Mouse (Mus musculus): Measurements from ENCODE around the gene Gngt2. TPM values are rescaled to one million over a fixed set of nuclear protein-coding genes. Genes with fewer than 3 reads are reported as not detected.

Gngt2 gene
- polyA plus RNA-seq, 1 experiment from 2014 or later = 16.8 TPM

DNA sequence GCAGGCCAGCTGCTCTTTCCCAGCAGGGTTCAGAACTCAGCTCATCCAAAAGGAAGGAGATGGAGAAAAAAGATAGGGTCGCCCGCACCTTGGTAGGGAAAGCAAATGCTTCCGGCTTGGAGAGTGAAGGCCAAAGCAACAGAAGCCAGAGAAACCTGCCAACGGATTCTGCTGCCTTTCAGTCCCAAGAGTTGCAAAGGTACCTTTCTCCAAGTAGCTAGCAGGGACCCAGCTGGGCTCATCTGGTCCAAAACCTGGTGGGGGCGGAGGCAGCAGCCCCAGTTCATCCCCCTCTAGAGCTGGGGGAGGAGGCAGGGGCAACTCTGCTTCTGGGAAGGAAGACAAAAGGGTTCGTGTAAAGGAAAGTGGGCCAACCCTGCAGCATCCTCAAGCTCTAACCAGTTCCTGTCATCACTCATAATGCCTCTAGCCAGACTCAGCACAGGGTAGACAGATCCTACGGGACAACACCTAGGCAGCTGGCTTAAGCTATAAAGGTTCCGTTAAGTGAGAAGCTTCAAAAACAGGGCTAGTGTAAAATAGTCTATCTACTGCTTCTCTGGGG is 3.9 kb upstream of the Gngt2 start:
- WGBS = 24% methylated on average over 8 of the region's 8 CpGs
- H3K9me3 ChIP-seq (replicated peaks) = no peaks in the 10 kb centered on the region
- peaks cover 58% of the 10 kb centered on the region for H3K4me1 ChIP-seq
- H3K36me3 ChIP-seq = no peaks in the 10 kb centered on the region
- no peak overlapping the region for H3K4me3 ChIP-seq (replicated peaks)
- no peak for ATAC-seq (ENCODE audit: insufficient number of reproducible peaks, low FRiP score, low TSS enrichment, low read depth)
- H3K9ac ChIP-seq = no peak overlapping the region
- peaks cover 92% of the 10 kb centered on the region for H3K27me3 ChIP-seq
- H3K4me2 ChIP-seq (replicated peaks) = no peak overlapping the region
- no peak overlapping the region for H3K27ac ChIP-seq (replicated peaks)

DNA sequence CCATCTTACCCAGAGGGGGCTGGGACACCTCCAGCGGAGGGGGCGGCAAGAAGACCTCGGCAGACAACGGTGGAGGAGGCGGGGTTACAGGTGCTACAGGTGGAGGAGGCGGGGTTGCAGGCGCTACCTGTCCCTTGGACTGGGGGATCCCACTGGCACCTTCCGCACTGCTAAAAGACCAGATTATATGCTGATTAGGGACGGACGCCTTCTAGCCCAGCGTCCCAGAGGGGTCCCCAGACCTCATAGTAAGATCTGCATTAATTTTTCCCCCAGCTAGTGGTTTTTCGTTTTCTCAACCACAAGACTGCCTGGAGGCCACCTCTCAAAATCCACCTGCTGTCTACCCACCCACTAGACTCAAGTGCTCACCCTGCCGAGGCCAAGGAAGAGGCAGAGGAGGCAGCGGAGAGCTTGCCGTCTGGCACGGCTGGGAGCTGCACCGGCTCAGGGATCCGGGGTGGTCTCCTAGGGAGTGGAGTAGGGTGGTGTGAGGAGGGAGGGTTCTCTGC is 3.3 kb upstream of the Gngt2 start:
- 12% methylated on average over 18 of the region's 18 CpGs for WGBS
- H3K9me3 ChIP-seq (replicated peaks) = no peaks in the 10 kb centered on the region
- no peak overlapping the region for H3K27ac ChIP-seq (replicated peaks)
- H3K27me3 ChIP-seq = peaks cover 86% of the 10 kb centered on the region
- 0 out of 2 replicates have a peak, but pooled peaks have one; percentile 8 for ATAC-seq (ENCODE audit: insufficient number of reproducible peaks, low FRiP score, low TSS enrichment, low read depth)
- H3K4me1 ChIP-seq = peaks cover 58% of the 10 kb centered on the region
- H3K36me3 ChIP-seq = no peaks in the 10 kb centered on the region
- no peak overlapping the region for H3K4me3 ChIP-seq (replicated peaks)
- H3K9ac ChIP-seq = no peak overlapping the region
- peak overlapping the region; percentile 15; the same call in 1 of the 2 replicates for H3K4me2 ChIP-seq (replicated peaks)

DNA sequence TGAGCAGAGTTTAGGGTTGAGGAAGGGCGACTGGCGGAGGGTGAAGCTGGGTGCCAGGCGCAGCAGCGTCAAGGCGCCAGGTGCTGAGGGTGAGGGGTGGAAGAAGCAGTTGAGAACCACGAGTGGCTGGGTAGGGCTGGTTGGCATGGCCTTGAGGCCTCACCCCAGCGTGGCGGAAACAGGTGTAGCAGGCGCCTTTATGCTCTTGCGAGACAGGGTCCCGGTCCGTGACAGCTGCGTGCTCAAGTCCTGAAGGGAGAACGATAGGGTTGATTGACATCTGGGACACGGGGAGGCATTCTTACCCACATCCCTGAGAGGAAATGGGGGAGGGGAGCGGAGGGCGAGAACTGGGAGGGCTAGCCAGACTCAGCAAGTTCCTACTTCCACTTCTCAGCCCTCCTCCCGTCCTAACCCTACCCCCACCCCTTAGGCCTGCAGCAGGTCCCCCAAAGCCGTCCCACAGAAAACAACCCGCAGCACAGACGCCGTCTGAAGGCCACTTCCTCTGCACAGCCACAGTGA is 2.8 kb upstream of the Gngt2 start:
- Histone ChIP-seq H3K9ac (no peak overlapping the region), H3K4me2 (replicated peaks) (peak overlapping the region; percentile 15), H3K9me3 (replicated peaks) (no peaks in the 10 kb centered on the region), H3K4me1 (peaks cover 58% of the 10 kb centered on the region), H3K27ac (replicated peaks) (no peak overlapping the region), H3K4me3 (replicated peaks) (no peak overlapping the region), H3K27me3 (peaks cover 80% of the 10 kb centered on the region), H3K36me3 (no peaks in the 10 kb centered on the region)
- WGBS = 7% methylated on average over 22 of the region's 22 CpGs
- ATAC-seq (ENCODE audit: insufficient number of reproducible peaks, low FRiP score, low TSS enrichment, low read depth) = 0 out of 2 replicates have a peak, but pooled peaks have one; percentile 21

DNA sequence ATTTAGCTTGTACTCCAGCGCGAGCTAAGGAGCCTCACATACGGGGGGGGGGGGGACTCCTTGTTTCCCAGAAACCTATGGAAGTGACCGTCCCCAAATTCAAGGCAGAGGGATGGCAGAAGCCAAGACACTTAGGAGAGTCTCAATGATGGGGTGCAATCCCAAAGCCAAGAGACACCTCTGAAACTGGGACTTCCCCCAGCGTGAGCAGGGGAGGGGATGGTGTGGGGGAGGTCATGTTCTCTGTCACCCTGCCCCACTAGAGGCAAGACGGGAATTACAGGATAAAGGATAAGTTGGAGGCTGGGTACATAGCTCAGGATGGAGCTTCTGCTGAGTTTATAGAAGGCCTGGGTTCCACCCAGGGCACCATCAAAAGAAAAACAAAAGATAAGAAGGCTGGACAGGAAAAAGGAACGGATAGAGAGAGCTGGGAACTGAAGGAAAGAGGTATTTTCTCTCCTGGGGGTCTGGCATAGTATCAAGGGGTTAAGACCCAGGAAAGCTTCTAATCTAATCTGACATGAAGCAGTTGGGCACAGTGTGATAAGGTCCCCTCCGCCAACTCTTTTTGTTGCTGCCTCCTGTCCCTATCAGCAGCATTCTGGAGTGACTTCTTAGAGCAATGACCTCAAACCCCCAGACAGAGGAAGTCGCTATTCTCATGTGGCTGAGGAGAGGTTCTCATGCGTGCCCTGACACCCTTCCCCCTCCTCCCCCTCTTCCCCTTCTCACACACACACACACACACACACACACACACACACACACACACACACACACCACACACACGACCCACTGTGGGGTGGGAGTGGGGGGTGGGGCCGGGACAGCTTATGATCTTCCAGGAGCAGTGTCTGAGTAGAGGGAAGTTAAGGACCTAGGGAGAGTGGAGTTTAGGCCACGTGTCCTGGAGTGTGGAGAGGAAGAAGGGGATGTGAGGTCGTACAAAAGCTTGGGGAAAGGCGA is 2.0 kb upstream of the Gngt2 start:
- 22% methylated on average over 15 of the region's 15 CpGs for WGBS
- Histone ChIP-seq H3K36me3 (no peaks in the 10 kb centered on the region), H3K4me3 (replicated peaks) (no peak overlapping the region), H3K27me3 (peaks cover 72% of the 10 kb centered on the region), H3K4me2 (replicated peaks) (no peak overlapping the region; the same call in 1 of the 2 replicates), H3K9me3 (replicated peaks) (no peaks in the 10 kb centered on the region), H3K9ac (no peak overlapping the region), H3K27ac (replicated peaks) (no peak overlapping the region), H3K4me1 (peaks cover 56% of the 10 kb centered on the region)
- ATAC-seq (ENCODE audit: insufficient number of reproducible peaks, low FRiP score, low TSS enrichment, low read depth) = no peak

DNA sequence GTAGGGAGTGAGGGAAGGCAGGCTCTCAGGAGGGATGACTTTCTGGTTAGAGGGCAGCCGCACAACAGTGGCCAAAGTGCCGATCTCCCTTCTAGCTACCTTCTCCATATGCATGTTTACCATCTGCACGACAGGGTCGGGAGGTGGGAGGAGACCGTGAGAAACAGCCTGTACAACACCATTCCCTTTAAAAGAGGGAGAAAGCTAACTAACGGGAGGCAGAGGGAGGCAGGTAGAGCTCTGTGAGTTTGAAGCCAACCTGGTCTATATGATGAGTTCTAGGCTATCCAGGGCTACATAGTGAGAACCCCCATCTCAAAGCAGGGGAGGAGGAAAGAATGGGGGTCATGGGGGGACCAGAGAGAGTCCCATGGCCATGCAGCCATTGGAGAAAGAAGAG is 1.2 kb upstream of the Gngt2 start:
- Histone ChIP-seq H3K4me1 (peaks cover 48% of the 10 kb centered on the region), H3K27ac (replicated peaks) (no peak overlapping the region), H3K9ac (no peak overlapping the region), H3K4me3 (replicated peaks) (no peak overlapping the region), H3K4me2 (replicated peaks) (no peak overlapping the region), H3K36me3 (no peaks in the 10 kb centered on the region), H3K27me3 (peaks cover 64% of the 10 kb centered on the region), H3K9me3 (replicated peaks) (no peaks in the 10 kb centered on the region)
- no peak for ATAC-seq (ENCODE audit: insufficient number of reproducible peaks, low FRiP score, low TSS enrichment, low read depth)
- WGBS = 43% methylated on average over 6 of the region's 6 CpGs

DNA sequence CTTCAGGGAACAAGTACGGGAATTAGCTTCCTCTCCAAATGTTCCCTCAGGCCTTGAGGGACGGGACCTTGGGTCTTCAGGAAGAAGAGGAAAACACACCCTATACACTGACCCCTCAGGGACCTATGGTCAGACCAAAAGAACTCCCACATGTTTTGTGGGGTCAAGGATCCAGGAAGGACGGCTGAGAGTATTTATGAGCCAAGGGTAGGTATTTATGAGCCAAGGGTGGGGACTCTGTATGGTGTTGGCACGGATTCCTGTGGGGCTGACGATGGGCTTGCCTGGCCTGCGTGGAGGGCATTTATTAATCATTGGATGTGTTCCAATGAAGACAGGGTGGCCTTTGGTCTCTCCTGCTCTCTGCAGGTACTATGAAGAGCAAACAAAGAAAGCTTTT is 583 bp upstream of the Gngt2 start:
- 49% methylated on average over 6 of the region's 6 CpGs for WGBS
- Histone ChIP-seq H3K36me3 (no peaks in the 10 kb centered on the region), H3K9me3 (replicated peaks) (no peaks in the 10 kb centered on the region), H3K27ac (replicated peaks) (no peak overlapping the region), H3K4me3 (replicated peaks) (no peak overlapping the region), H3K4me1 (peaks cover 42% of the 10 kb centered on the region), H3K9ac (no peak overlapping the region), H3K4me2 (replicated peaks) (no peak overlapping the region), H3K27me3 (peaks cover 61% of the 10 kb centered on the region)
- ATAC-seq (ENCODE audit: insufficient number of reproducible peaks, low FRiP score, low TSS enrichment, low read depth) = no peak

DNA sequence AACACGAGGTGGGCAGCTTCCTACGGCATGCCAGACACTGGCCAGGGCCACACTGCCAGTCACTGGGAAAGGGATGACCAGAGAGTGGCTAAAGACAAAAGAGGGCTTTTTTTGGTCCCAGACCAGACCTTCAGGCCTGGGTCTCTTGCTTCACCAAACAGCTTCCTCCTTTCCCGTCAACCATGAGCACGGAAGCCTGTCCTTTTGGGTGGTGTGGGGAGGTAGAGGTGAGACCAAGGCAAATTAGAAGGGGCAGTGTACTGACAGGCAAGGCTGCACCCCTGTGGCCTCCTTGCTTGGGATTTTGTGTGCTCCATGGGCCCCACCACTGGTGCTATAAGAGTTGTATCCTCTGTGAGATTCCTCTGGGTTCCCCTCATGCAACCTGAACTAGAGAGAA is 1.6 kb downstream of the Gngt2 start:
- no peak overlapping the region for H3K27ac ChIP-seq (replicated peaks)
- no peak for ATAC-seq (ENCODE audit: insufficient number of reproducible peaks, low FRiP score, low TSS enrichment, low read depth)
- H3K9me3 ChIP-seq (replicated peaks) = no peaks in the 10 kb centered on the region
- H3K36me3 ChIP-seq = no peaks in the 10 kb centered on the region
- no peak overlapping the region for H3K4me2 ChIP-seq (replicated peaks)
- peaks cover 47% of the 10 kb centered on the region for H3K4me1 ChIP-seq
- WGBS = 75% methylated on average over 4 of the region's 4 CpGs
- no peak overlapping the region for H3K9ac ChIP-seq
- H3K4me3 ChIP-seq (replicated peaks) = no peak overlapping the region
- peaks cover 46% of the 10 kb centered on the region for H3K27me3 ChIP-seq

DNA sequence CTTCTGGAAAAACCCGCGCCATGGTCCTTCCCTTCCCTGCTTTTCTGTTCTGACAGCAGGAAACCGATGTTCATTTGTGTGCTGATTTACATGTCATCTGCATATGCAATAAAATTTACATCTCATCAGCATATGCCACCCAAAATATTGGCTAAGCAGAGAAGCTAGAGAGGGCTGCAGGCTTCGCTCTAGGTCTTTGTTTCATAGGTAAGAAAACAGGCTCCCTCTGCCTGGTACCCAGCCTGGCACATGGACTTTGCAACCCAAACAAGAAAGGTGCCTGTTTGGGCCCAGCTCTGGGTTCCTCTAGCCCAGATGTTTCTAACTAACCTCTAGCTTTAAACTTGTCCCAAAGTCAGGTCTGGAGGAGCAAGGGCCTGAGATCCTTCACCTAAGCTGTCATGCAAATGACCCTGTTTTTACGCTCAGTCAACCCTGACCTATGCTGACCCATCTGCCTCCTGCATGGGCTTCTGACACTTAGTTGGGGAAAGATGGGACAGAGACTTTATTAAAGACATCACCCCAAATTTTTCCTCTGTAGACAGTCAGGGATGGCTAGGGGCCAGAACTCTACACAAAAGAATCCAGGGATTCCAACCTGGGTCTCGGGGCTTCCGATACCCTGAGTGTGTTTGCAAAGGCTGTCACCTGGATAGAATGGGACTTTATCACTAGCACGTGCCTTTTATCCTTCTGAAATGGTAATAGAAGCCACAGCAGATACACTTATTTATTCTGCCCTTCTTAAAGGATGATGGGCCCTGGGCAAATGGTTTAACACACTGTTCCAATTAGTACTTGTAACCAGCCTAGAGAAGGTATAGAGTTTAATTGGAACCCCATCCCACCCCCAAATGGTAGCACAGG is 2.2 kb downstream of the Gngt2 start:
- peaks cover 40% of the 10 kb centered on the region for H3K4me1 ChIP-seq
- no peak overlapping the region for H3K9ac ChIP-seq
- H3K36me3 ChIP-seq = no peaks in the 10 kb centered on the region
- no peak overlapping the region for H3K27ac ChIP-seq (replicated peaks)
- WGBS = 75% methylated on average over 8 of the region's 8 CpGs
- peaks cover 42% of the 10 kb centered on the region for H3K27me3 ChIP-seq
- no peak overlapping the region for H3K4me2 ChIP-seq (replicated peaks)
- no peak overlapping the region for H3K4me3 ChIP-seq (replicated peaks)
- H3K9me3 ChIP-seq (replicated peaks) = no peaks in the 10 kb centered on the region
- ATAC-seq (ENCODE audit: insufficient number of reproducible peaks, low FRiP score, low TSS enrichment, low read depth) = no peak

DNA sequence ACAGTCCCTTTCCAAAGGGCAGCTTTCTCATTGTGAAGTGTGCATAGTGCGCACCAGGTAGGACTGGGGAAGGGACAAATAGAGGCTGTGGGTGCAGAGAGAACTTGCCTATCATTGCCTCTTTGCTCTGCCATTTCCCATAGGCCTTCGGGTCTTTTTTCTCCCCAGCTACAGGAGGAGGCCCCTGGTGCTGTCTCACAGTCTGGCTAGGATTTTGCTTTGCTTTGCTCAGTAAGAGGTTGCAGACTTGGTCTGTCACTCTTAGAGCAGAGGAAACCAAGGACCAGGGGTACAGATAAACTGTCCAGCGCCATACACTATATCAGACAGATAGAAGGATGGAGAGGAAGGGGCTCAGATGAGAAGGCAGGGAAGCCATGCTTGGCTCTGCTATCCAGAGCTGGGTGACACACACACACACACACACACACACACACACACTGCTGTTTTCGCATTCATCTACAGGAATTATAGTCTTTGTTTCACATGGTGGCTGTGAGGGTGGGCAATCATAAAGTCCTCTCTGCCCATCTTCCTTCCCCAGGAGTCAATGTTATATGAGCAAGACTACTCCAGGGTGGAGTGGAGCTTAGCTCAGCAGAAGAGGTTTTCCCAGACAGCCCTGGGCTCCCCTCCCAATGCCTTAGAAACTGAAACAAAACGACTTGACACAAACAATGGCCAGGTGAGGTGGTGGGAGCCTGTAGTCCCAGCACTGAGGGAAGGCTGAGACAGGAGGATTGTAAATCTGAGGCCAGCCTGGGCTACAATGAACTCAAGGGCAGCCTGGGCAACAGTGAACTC is 3.9 kb downstream of the Gngt2 start:
- no peak overlapping the region for H3K9ac ChIP-seq
- peaks cover 34% of the 10 kb centered on the region for H3K4me1 ChIP-seq
- H3K36me3 ChIP-seq = no peaks in the 10 kb centered on the region
- H3K4me2 ChIP-seq (replicated peaks) = peak overlapping the region; percentile 11; the same call in 1 of the 2 replicates
- peaks cover 29% of the 10 kb centered on the region for H3K27me3 ChIP-seq
- no peak for ATAC-seq (ENCODE audit: insufficient number of reproducible peaks, low FRiP score, low TSS enrichment, low read depth)
- no peak overlapping the region for H3K27ac ChIP-seq (replicated peaks)
- peak overlapping the region; percentile 19 for H3K4me3 ChIP-seq (replicated peaks)
- no peaks in the 10 kb centered on the region for H3K9me3 ChIP-seq (replicated peaks)
- 77% methylated on average over 5 of the region's 5 CpGs for WGBS

DNA sequence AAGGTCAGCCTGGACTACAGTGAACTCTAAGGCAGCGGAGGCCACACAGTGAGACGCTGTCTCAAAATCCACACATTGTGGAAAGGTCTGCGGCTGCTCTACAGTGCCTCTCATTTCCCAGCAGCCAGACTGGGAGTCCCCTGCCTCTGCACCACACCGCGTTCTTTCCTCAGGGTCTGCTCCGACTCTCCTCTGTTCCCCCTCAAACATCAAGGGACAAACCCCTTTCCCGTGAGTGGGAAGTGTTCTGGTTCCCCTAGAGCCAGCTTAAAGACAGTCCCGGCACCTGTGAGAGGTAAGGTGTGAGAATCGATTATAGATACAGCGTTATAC is 4.4 kb downstream of the Gngt2 start:
- Histone ChIP-seq H3K27me3 (peaks cover 23% of the 10 kb centered on the region), H3K4me1 (peaks cover 28% of the 10 kb centered on the region), H3K4me3 (replicated peaks) (peak overlapping the region; percentile 19), H3K4me2 (replicated peaks) (peak overlapping the region; percentile 11; the same call in 1 of the 2 replicates), H3K27ac (replicated peaks) (no peak overlapping the region; the same call in 1 of the 2 replicates), H3K9me3 (replicated peaks) (no peaks in the 10 kb centered on the region), H3K36me3 (no peaks in the 10 kb centered on the region), H3K9ac (no peak overlapping the region)
- no peak for ATAC-seq (ENCODE audit: insufficient number of reproducible peaks, low FRiP score, low TSS enrichment, low read depth)
- 59% methylated on average over 10 of the region's 10 CpGs for whole genome bisulfite sequencing

All from embryonic facial prominence, embryonic 15.5 days (tissue).